Mouse (Mus musculus) kidney, adult 8-10 months (tissue): ENCODE measurements at regions not wholly inside any gene's neighbourhood (a gene's known extent, or its start where the extent isn't known, plus 50 kb on each side); places are given as distances from the start of the nearest gene placed in this dataset.

ENCODE experiments used
- DNase-seq, 2 experiments: peaks; one replicate each; pipeline ENCODE4 v3.0.0; 2022

- DNase-seq = peak; percentile 2 to 9
These were observed 52.7 kb upstream of the Rab3gap2 start for GRCm38 (mm10) chr1:185151130-185151799.

GRCm38 (mm10) chr1:185150431-185151129, 53.3 kb upstream of the Rab3gap2 start:
- no peak for DNase-seq

- DNase-seq = no peak
These were observed 59.1 kb upstream of the Rab3gap2 start for GRCm38 (mm10) chr1:185144791-185145190.

- no peak for DNase-seq
These were observed 59.9 kb upstream of the Rab3gap2 start for GRCm38 (mm10) chr1:185144006-185144405.

- no peak for DNase-seq
These were observed 63.6 kb upstream of the Rab3gap2 start for GRCm38 (mm10) chr1:185140317-185140716.

- DNase-seq = no peak
These were observed 75.7 kb upstream of the Rab3gap2 start for GRCm38 (mm10) chr1:185128209-185128608.

GRCm38 (mm10) chr1:185125737-185126286, 78.1 kb upstream of the Rab3gap2 start:
- DNase-seq = no peak

- no peak for DNase-seq
These were observed 82.4 kb upstream of the Rab3gap2 start for GRCm38 (mm10) chr1:185121552-185121951.

GRCm38 (mm10) chr1:185120416-185120815, 83.5 kb upstream of the Rab3gap2 start:
- DNase-seq = no peak

- DNase-seq = no peak
These were observed 86.2 kb upstream of the Rab3gap2 start for GRCm38 (mm10) chr1:185117711-185118110.

GRCm38 (mm10) chr1:185113687-185114086, 90.2 kb upstream of the Rab3gap2 start:
- no peak for DNase-seq

GRCm38 (mm10) chr1:185112017-185112399, 91.9 kb upstream of the Rab3gap2 start:
- DNase-seq = no peak

- no peak for DNase-seq
These were observed 92.4 kb upstream of the Rab3gap2 start for GRCm38 (mm10) chr1:185111347-185112016.

- no peak for DNase-seq
These were observed 98.7 kb upstream of the Rab3gap2 start for GRCm38 (mm10) chr1:185104945-185105884.

- peak in 1 of 2 experiments; percentile 0 for DNase-seq
These were observed 100.1 kb upstream of the Rab3gap2 start for GRCm38 (mm10) chr1:185103803-185104202.

- DNase-seq = no peak
These were observed 99.9 kb upstream of the Mark1 start for GRCm38 (mm10) chr1:185098975-185099958.

GRCm38 (mm10) chr1:185098195-185098974, 99.0 kb upstream of the Mark1 start:
- no peak for DNase-seq

- no peak for DNase-seq
These were observed 97.4 kb upstream of the Mark1 start for GRCm38 (mm10) chr1:185096741-185097140.

GRCm38 (mm10) chr1:185092757-185093156, 93.4 kb upstream of the Mark1 start:
- DNase-seq = no peak

- DNase-seq = no peak
These were observed 92.6 kb upstream of the Mark1 start for GRCm38 (mm10) chr1:185091816-185092558.
